In the genomic region with DNA sequence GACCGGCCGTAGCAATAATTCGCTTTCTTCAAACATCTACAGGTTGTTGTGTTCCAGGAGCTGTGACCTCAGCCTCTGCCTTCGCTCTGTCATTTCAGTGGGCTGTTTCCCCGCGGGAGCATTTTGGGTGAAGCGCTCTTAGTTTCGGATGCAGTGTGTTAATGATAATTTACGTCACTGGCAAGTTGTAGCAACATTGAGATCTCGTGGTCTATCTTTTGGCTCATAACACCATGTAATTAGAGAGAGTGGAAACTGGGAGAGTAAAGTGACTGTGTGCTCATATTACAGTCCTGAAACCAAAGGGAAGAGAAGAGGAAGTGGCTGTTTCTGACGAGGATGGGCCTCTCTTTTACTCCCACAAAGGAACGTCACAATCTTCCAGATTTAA, we compare ENCODE assay signal across 15 mouse cellular contexts.
DNase-seq lines count a peak whose midpoint lies in the region; ATAC-seq and TF ChIP-seq lines count a peak whose summit lies in the region.
"Had no signal": no experiment of that assay in that cellular context is flagged by ENCODE, and none has a peak within 500 bp of the region (broad histone marks: within the 10 kb centered on the region; RNA-seq: fewer than 3 reads in every experiment).

No protein-coding gene starts in this region.

- H3K4me1 ChIP-seq in heart, embryonic 13.5 days, result peaks cover 43% of the 10 kb centered on the region
- peaks cover 10% of the 10 kb centered on the region for H3K4me1 ChIP-seq in heart, embryonic 11.5 days (ENCODE audit: control insufficient read depth, insufficient read depth, low read length)
- no peaks in the 10 kb centered on the region for H3K4me1 ChIP-seq in hindbrain, embryonic 11.5 days (replicated peaks; ENCODE audit: control insufficient read depth, insufficient read depth, low read length)

- no peak overlapping the region for H3K4me2 ChIP-seq in heart, embryonic 13.5 days
- no peak overlapping the region for H3K4me2 ChIP-seq in heart, embryonic 11.5 days
- H3K4me2 ChIP-seq in hindbrain, embryonic 11.5 days (replicated peaks; ENCODE audit: low read depth, low read length), result no peak overlapping the region

- DNase-seq in A20 (ENCODE audit: low read depth, low spot score), result peak; percentile 71
- peak; percentile 61 for DNase-seq in brain, embryonic 14.5 days (ENCODE audit: low read depth)
- DNase-seq in frontal cortex, postnatal 14 days (ENCODE audit: low spot score in 2 of 2), result no peak
- no peak for DNase-seq in hindbrain, embryonic 11.5 days (ENCODE audit: low spot score)
- DNase-seq in lung, postnatal 10 days, result no peak
- DNase-seq: cerebellum, postnatal 14 days; gastrocnemius, postnatal 14 days; midbrain, embryonic 14.5 days; thymus, postnatal 25 days had no signal

- 73% methylated on average over 12 of the region's 12 CpGs for WGBS in heart, embryonic 13.5 days
- WGBS in heart, embryonic 11.5 days (ENCODE audit: insufficient replicate concordance), result 75% methylated on average over 12 of the region's 12 CpGs
- 83% methylated on average over 12 of the region's 12 CpGs for WGBS in hindbrain, embryonic 11.5 days

- no peak for ATAC-seq in heart, embryonic 13.5 days (ENCODE audit: extremely low read depth, insufficient number of reproducible peaks, low FRiP score, low TSS enrichment)
- no peak for ATAC-seq in heart, embryonic 11.5 days (replicated peaks; ENCODE audit: insufficient number of reproducible peaks, low FRiP score, low TSS enrichment)
- ATAC-seq in hematopoietic stem cell, adult 5-6 weeks (replicated peaks in 1 of 2; ENCODE audit: insufficient read depth in 1 of 2, low FRiP score in 2 of 2, low TSS enrichment in 1 of 2, low read depth in 1 of 2, poor library complexity in 2 of 2, severe bottlenecking in 2 of 2), result peak; percentile 42 to 59; a peak in 3 of 4 replicates
- ATAC-seq in hindbrain, embryonic 11.5 days (ENCODE audit: low FRiP score), result no peak

- no peak for TF ChIP-seq CTCF in brain, embryonic 14.5 days (IDR thresholded peaks at IDR 0.05; ENCODE audit: borderline replicate concordance, extremely low read depth, insufficient read depth, insufficient read length)

- TF ChIP-seq POLR2A in brain, embryonic 14.5 days (IDR thresholded peaks at IDR 0.05; ENCODE audit: borderline replicate concordance, extremely low read depth, insufficient read depth, insufficient read length, poor library complexity, severe bottlenecking), result no peak

- no peaks in the 10 kb centered on the region for H3K36me3 ChIP-seq in heart, embryonic 13.5 days
- no peaks in the 10 kb centered on the region for H3K36me3 ChIP-seq in heart, embryonic 11.5 days (ENCODE audit: control insufficient read depth, insufficient read depth, low read length)
- H3K36me3 ChIP-seq in hindbrain, embryonic 11.5 days (ENCODE audit: control insufficient read depth, insufficient read depth, low read length), result no peaks in the 10 kb centered on the region
- H3K36me3 ChIP-seq: hindbrain, embryonic 13.5 days had no signal

- no peak overlapping the region for H3K4me3 ChIP-seq in heart, embryonic 13.5 days
- no peak overlapping the region for H3K4me3 ChIP-seq in heart, embryonic 11.5 days (ENCODE audit: low read depth, low read length)
- no peak overlapping the region for H3K4me3 ChIP-seq in hindbrain, embryonic 11.5 days (ENCODE audit: low read depth, low read length)
- H3K4me3 ChIP-seq: erythroblast, embryonic 14.5 days; hindbrain, embryonic 13.5 days had no signal

- H3K27ac ChIP-seq in heart, embryonic 13.5 days (replicated peaks), result peak overlapping the region; percentile 10; the same call in 1 of the 2 replicates
- H3K27ac ChIP-seq in heart, embryonic 11.5 days (ENCODE audit: low read depth, low read length), result no peak overlapping the region
- no peak overlapping the region for H3K27ac ChIP-seq in hindbrain, embryonic 11.5 days (ENCODE audit: low read depth, low read length)
- H3K27ac ChIP-seq: hindbrain, embryonic 13.5 days; layer of hippocampus, adult 2 months had no signal

- H3K9ac ChIP-seq in heart, embryonic 13.5 days, result no peak overlapping the region
- H3K9ac ChIP-seq in heart, embryonic 11.5 days (ENCODE audit: low read depth, low read length), result no peak overlapping the region
- H3K9ac ChIP-seq in hindbrain, embryonic 11.5 days (ENCODE audit: low read depth, low read length), result no peak overlapping the region
- H3K9ac ChIP-seq: hindbrain, embryonic 13.5 days had no signal

- H3K27me3 ChIP-seq in heart, embryonic 13.5 days (replicated peaks), result 0 out of 2 replicates have a peak, but pooled peaks cover 3% of the 10 kb centered on the region
- no peaks in the 10 kb centered on the region for H3K27me3 ChIP-seq in heart, embryonic 11.5 days (ENCODE audit: control insufficient read depth, insufficient read depth, low read length)
- no peaks in the 10 kb centered on the region for H3K27me3 ChIP-seq in hindbrain, embryonic 11.5 days (ENCODE audit: control insufficient read depth, insufficient read depth, low read length)
- H3K27me3 ChIP-seq: hindbrain, embryonic 13.5 days had no signal

- no peaks in the 10 kb centered on the region for H3K9me3 ChIP-seq in heart, embryonic 13.5 days
- H3K9me3 ChIP-seq in heart, embryonic 11.5 days (replicated peaks; ENCODE audit: control insufficient read depth, low read length), result no peaks in the 10 kb centered on the region
- H3K9me3 ChIP-seq in hindbrain, embryonic 11.5 days (ENCODE audit: control insufficient read depth, low read length), result no peaks in the 10 kb centered on the region
- H3K9me3 ChIP-seq: hindbrain, embryonic 13.5 days had no signal

Comparison
In these comparisons a context has a peak if more than half of its experiments do, and no peak if none do; other contexts are left out.
1. ATAC-seq: peak in hematopoietic stem cell, adult 5-6 weeks (2 of 2); none in heart, embryonic 13.5 days (single experiment), heart, embryonic 11.5 days (single experiment) and hindbrain, embryonic 11.5 days (single experiment).
2. DNase-seq: peak in A20 (single experiment) and brain, embryonic 14.5 days (single experiment); none in frontal cortex, postnatal 14 days (0 of 2), hindbrain, embryonic 11.5 days (single experiment) and lung, postnatal 10 days (single experiment).